Mouse (Mus musculus): ENCODE measurements around the gene Cyb5r3.

DNA sequence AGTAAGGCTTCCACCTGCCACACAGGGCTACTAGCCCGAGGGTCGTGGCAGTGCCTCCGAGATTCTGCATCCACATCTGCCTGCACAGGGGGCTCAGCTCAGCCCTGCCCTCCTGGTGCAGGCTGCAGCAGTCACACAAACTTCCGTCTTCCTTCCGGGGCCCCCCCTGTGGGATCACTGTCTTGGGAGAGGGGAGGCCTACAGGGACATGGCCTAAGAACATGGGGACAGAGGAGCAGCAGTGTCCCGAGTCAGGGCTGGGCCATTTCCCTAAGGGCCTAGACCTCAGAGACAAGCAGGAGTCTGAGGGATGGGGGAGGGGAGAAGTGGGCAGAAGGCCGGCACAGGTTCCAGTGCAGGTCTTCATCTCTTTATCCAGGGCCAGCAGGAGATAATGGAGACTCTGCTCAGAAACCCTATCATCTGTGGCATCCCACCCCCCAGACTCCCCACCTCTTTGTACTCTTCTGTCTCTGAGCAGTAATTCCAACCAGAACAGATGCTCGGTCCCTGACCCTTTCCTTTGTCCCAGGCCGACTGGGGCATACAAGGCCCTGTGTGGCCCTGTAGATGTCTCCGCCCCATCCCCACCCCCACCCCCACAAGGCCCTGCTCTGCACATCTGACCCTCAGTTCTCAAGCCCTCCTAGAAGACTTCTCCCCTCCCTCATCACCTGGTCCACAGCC is 11.2 kb downstream of the Cyb5r3 start:
- TF ChIP-seq CTCF (conservative IDR thresholded peaks at IDR 0.05; ENCODE audit: insufficient read depth, insufficient read length, low read depth, low read length) (no peak), POLR2A (IDR thresholded peaks at IDR 0.05; ENCODE audit: low read depth, low read length) (no peak)
